Mouse (Mus musculus): ENCODE data around the gene Pkdcc. TPM values are rescaled to one million over a fixed set of nuclear protein-coding genes. Genes with fewer than 3 reads are reported as not detected.

Gene Pkdcc
- polyA plus RNA-seq, 1 experiment = not detected

DNA sequence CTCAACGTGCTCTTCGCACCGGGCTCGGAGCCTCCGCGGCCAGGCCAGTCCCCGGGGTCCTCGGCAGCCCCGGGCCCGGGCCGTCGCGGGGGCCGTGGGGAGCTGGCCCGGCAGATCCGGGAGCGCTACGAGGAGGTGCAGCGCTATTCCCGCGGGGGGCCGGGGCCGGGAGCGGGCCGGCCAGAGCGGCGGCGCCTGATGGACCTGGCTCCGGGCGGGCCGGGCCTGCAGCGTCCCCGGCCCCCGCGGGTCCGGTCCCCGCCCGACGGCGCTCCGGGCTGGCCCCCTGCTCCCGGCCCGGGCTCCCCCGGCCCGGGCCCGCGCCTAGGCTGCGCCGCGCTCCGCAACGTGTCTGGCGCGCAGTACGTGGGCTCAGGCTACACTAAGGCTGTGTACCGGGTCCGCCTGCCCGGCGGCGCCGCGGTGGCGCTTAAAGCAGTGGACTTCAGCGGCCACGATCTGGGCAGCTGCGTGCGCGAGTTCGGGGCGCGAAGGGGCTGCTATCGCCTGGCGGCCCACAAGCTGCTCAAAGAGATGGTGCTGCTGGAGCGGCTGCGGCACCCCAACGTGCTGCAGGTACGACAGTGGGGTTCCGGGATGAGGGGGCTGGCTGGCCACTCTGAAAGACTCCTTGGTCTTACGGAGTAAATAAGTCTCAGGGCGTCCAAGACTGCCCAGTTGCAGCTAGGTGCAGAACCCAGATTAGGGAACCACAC is 595 bp downstream of the Pkdcc start:
- peak overlapping the region; percentile 28; the same call in 1 of the 2 replicates for H3K27ac ChIP-seq (ENCODE audit: control insufficient read depth, insufficient read depth, low read depth, low read length, poor library complexity)
- no peaks in the 10 kb centered on the region; the same call in 1 of the 2 replicates for H3K4me1 ChIP-seq (ENCODE audit: control insufficient read depth, insufficient read depth, low read length)
- TF ChIP-seq POLR2A (IDR thresholded peaks at IDR 0.05; ENCODE audit: borderline replicate concordance, control insufficient read depth, low read depth, low read length) = no peak
- no peak for TF ChIP-seq CTCF (IDR thresholded peaks at IDR 0.05; ENCODE audit: control insufficient read depth, insufficient read depth, low read length)
- no peak overlapping the region for H3K4me3 ChIP-seq (replicated peaks; ENCODE audit: control insufficient read depth, low read depth, low read length)
- 4% methylated on average over 66 of the region's 80 CpGs for WGBS

DNA sequence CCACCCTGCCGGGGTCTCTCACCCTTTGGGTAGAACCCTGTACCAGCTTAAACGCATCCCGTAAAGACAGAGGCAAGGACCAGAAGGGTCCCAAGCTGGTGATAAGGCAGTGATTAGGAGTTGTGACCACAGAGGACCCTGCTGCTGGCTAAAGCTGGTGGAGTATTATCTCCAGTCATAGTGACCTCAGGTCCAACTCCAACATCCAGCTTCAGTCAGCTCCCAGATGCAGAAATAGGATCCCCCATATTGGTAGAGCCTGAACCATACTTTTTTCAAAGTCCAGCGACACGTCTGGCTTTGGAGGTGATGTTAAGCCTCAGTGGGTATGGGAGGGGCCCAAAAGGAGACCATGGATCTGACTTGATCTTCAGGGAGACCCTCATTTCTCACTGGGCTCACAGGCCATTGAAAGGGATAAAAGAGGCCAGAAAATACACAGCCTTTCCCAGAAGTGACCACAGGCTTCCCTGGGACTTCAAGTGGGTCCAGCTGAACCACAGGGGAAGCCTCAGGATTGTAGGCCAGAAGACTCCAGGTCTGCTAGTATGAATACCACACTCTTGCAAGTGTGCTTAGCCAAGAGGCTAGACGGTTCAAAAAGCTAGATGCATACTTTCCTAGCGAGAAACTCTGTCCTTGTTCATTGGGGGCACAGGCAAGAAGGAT is 1.3 kb downstream of the Pkdcc start:
- Histone ChIP-seq H3K4me3 (replicated peaks; ENCODE audit: control insufficient read depth, low read depth, low read length) (no peak overlapping the region), H3K4me1 (ENCODE audit: control insufficient read depth, insufficient read depth, low read length) (no peaks in the 10 kb centered on the region; the same call in 1 of the 2 replicates), H3K27ac (ENCODE audit: control insufficient read depth, insufficient read depth, low read depth, low read length, poor library complexity) (no peak overlapping the region)
- TF ChIP-seq CTCF (IDR thresholded peaks at IDR 0.05; ENCODE audit: control insufficient read depth, insufficient read depth, low read length) (no peak), POLR2A (IDR thresholded peaks at IDR 0.05; ENCODE audit: borderline replicate concordance, control insufficient read depth, low read depth, low read length) (no peak)
- WGBS = 69% methylated on average over 7 of the region's 7 CpGs

DNA sequence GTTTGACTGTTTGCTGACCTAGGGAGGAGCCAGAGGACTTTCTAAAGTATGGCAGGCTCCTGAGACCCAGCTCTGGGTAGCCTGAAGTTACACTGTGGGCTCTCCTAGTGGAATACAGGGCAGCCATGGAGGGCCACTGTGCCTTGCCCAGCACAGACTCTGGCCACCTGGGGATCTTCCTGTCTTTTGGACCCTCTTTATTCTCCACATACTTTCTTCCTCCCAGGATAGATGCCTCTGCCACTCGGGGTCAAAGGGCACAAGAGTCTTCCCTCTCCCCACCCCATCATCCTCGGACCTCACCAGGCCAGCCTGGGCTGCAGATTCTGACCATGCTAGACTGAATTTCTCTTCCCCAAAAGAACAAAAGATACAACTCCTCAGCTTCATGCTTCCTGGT is 3.1 kb downstream of the Pkdcc start:
- H3K4me1 ChIP-seq (ENCODE audit: control insufficient read depth, insufficient read depth, low read length) = no peaks in the 10 kb centered on the region; the same call in 1 of the 2 replicates
- WGBS = 65% methylated on average over 2 of the region's 2 CpGs
- no peak overlapping the region for H3K27ac ChIP-seq (ENCODE audit: control insufficient read depth, insufficient read depth, low read depth, low read length, poor library complexity)
- H3K4me3 ChIP-seq (replicated peaks; ENCODE audit: control insufficient read depth, low read depth, low read length) = no peak overlapping the region
- no peak for TF ChIP-seq CTCF (IDR thresholded peaks at IDR 0.05; ENCODE audit: control insufficient read depth, insufficient read depth, low read length)
- TF ChIP-seq POLR2A (IDR thresholded peaks at IDR 0.05; ENCODE audit: borderline replicate concordance, control insufficient read depth, low read depth, low read length) = no peak

DNA sequence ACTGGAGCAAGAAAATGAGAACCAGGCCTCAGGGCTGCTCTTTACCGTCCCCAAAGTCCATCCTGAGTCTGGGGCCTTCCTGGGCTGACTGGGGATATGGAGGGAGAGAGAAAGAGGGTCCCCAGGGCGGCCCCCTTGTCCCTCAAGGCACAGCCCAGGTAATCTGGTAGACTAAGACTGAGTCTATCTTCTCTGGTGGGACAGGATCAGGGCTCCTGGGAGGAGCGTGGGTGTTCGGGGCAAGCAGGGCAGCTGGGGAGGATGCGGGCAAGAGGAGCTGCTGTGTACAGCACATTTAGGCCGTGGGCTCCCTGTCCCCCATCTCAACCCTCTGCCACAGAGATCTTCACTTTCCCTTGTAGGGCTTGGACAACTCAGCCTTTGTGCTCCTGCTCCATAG is 3.6 kb downstream of the Pkdcc start:
- Histone ChIP-seq H3K4me3 (replicated peaks; ENCODE audit: control insufficient read depth, low read depth, low read length) (no peak overlapping the region), H3K4me1 (ENCODE audit: control insufficient read depth, insufficient read depth, low read length) (no peaks in the 10 kb centered on the region; the same call in 1 of the 2 replicates), H3K27ac (ENCODE audit: control insufficient read depth, insufficient read depth, low read depth, low read length, poor library complexity) (no peak overlapping the region)
- WGBS = 81% methylated on average over 6 of the region's 6 CpGs
- TF ChIP-seq POLR2A (IDR thresholded peaks at IDR 0.05; ENCODE audit: borderline replicate concordance, control insufficient read depth, low read depth, low read length) = no peak
- TF ChIP-seq CTCF (IDR thresholded peaks at IDR 0.05; ENCODE audit: control insufficient read depth, insufficient read depth, low read length) = no peak

DNA sequence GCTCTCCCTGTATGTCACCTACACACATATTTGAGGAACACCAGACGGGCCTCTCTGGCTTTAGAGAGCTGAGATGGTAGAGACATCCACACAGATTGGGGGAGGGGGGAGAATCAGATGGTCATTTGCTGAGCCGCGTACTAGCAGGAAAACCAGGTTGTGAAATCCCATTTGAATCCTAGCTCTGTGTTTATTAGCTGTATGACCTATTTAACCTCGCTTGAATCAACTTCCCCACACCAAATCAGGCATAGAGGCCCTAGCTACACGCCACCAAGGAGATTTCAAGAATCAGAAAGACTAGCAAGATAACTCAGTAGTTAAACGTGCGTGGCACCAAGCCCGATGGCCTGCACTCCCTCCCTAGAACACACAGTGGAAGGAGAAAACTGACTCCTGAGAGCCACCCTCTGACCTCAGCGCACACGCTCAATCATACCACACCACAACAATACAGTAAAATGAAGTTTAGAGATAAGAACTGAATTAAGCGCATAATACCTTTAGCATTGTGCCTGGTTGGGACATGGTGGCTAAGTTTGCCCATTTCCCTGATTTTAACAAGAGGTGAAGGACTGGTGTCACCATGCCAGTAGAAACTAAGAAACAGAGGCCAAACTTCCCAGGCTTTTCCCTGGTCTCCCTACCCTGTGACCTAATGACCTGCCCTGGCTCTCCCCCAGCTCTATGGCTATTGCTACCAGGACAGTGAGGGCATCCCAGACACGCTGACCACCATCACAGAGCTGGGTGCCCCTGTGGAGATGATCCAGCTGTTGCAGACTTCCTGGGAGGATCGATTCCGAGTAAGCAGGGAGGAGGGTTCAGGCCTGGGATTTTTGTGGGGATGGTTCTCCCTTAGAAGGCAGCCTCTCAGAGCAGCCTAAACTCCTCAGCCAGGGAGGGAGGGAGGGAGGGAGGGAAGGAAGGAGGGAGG is 4.5 kb downstream of the Pkdcc start:
- H3K4me1 ChIP-seq (ENCODE audit: control insufficient read depth, insufficient read depth, low read length) = no peaks in the 10 kb centered on the region
- H3K27ac ChIP-seq (ENCODE audit: control insufficient read depth, insufficient read depth, low read depth, low read length, poor library complexity) = no peak overlapping the region
- TF ChIP-seq POLR2A (IDR thresholded peaks at IDR 0.05; ENCODE audit: borderline replicate concordance, control insufficient read depth, low read depth, low read length) (no peak), CTCF (IDR thresholded peaks at IDR 0.05; ENCODE audit: control insufficient read depth, insufficient read depth, low read length) (no peak)
- no peak overlapping the region for H3K4me3 ChIP-seq (replicated peaks; ENCODE audit: control insufficient read depth, low read depth, low read length)
- WGBS = 73% methylated on average over 14 of the region's 14 CpGs

DNA sequence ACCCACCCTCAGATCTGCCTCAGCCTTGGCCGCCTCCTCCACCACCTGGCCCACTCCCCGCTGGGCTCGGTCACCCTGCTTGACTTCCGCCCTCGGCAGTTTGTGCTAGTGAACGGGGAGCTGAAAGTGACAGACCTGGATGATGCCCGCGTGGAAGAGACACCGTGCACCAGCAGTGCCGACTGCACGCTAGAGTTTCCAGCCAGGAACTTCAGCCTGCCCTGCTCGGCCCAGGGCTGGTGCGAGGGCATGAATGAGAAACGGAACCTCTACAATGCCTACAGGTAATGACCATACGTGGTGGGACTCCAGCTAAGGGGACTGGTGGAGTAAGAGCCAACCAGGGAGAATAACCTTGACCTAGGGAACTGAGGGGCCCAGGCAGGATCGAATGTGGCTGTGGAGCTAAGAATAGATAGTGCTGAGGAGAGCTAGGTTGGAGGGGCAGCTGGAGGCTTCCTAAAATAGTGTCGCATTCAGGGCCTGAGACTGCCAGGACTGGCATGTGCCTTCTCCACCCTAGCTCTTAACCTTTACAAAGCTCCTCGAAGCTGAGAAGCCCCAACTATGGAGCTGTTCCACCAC is 6.0 kb downstream of the Pkdcc start:
- Histone ChIP-seq H3K27ac (ENCODE audit: control insufficient read depth, insufficient read depth, low read depth, low read length, poor library complexity) (no peak overlapping the region), H3K4me3 (replicated peaks; ENCODE audit: control insufficient read depth, low read depth, low read length) (no peak overlapping the region), H3K4me1 (ENCODE audit: control insufficient read depth, insufficient read depth, low read length) (no peaks in the 10 kb centered on the region)
- TF ChIP-seq CTCF (IDR thresholded peaks at IDR 0.05; ENCODE audit: control insufficient read depth, insufficient read depth, low read length) (no peak), POLR2A (IDR thresholded peaks at IDR 0.05; ENCODE audit: borderline replicate concordance, control insufficient read depth, low read depth, low read length) (no peak)
- WGBS = 89% methylated on average over 18 of the region's 18 CpGs

DNA sequence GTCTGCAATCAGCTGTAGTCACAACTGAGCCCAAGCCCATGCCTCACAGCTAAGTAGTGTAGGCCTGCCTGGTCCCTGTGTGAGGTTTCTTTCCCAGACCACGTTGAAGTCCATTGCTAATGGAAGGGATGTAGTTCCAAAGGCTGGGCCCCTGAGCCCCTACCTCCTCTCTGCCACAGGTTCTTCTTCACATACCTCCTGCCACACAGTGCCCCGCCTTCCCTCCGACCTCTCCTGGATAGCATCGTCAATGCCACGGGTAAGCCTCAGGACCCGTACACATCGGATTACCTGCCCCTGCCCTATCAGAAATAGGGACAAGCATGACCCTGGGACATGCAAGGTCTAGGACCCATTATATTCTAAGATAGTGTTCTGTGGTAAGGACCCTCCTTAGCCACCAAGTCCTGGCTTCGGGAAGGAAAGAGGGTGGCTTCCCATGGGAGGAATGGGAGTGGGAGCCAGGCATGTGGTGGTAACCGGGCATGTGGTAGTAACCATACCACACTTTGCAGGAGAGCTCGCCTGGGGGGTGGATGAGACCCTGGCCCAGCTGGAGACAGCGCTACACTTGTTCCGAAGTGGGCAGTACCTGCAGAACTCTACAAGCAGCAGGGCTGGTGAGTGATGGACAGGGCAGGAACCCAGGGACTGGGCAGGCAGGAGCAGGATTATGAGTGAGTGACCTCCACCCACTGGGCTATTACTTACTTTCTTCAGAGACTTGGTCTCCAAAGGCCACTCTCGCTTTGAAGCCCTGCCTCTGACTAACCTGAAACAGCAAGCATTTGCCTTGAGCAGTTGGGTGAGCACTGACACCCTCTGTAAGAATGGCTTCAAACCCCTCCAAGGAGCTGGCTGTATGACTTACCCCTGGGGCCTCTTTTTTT is 6.8 kb downstream of the Pkdcc start:
- TF ChIP-seq CTCF (IDR thresholded peaks at IDR 0.05; ENCODE audit: control insufficient read depth, insufficient read depth, low read length) (no peak), POLR2A (IDR thresholded peaks at IDR 0.05; ENCODE audit: borderline replicate concordance, control insufficient read depth, low read depth, low read length) (no peak)
- Histone ChIP-seq H3K27ac (ENCODE audit: control insufficient read depth, insufficient read depth, low read depth, low read length, poor library complexity) (no peak overlapping the region), H3K4me1 (ENCODE audit: control insufficient read depth, insufficient read depth, low read length) (no peaks in the 10 kb centered on the region), H3K4me3 (replicated peaks; ENCODE audit: control insufficient read depth, low read depth, low read length) (no peak overlapping the region)
- WGBS = 86% methylated on average over 13 of the region's 13 CpGs

Measured in bone marrow, adult 2 months (tissue).